Mouse (Mus musculus) megakaryocyte, embryonic 14.5 days (primary cell): ENCODE results near the gene Gm266. TPM values are rescaled to one million over a fixed set of nuclear protein-coding genes. Genes with fewer than 3 reads are reported as not detected.

Source experiments
- H3K27me3 ChIP-seq: replicated peaks from 2 replicates; pipeline ENCODE3; 2012; ENCODE audit warnings: inconsistent platforms
- H3K36me3 ChIP-seq: replicated peaks from 2 replicates; pipeline ENCODE3; 2012; ENCODE audit warnings: low read length, inconsistent platforms, mixed read lengths
- H3K4me1 ChIP-seq: 2 replicates; pipeline ENCODE4 v1.6.1; 2012; ENCODE audit warnings: inconsistent platforms
- H3K4me3 ChIP-seq: replicated peaks from 2 replicates; pipeline ENCODE3; 2012; ENCODE audit warnings: moderate library complexity, mild to moderate bottlenecking, inconsistent platforms
- H3K9me3 ChIP-seq: 2 replicates; pipeline ENCODE4 v1.6.1; 2012; ENCODE audit warnings: inconsistent platforms
- FLI1 ChIP-seq: IDR thresholded peaks from 2 replicates; pipeline ENCODE4 v1.6.1; 2012; ENCODE audit warnings: low read length, inconsistent platforms, mixed read lengths
- GATA1 ChIP-seq: IDR thresholded peaks from 3 replicates; pipeline ENCODE4 v1.6.1; 2012; ENCODE audit warnings: mixed read lengths, low read length, inconsistent platforms, borderline replicate concordance
- polyA plus RNA-seq: library from polyadenylated mRNA; stranded (reverse); fragments of >175 nt; gene quantifications from 2 replicates; pipeline ENCODE4 v1.2.3, GENCODE M21; 2012; ENCODE audit warnings: low replicate concordance; ENCODE audit not compliant: insufficient read depth

Gene Gm266
- polyA plus RNA-seq, 1 experiment, result 0.22 TPM

DNA sequence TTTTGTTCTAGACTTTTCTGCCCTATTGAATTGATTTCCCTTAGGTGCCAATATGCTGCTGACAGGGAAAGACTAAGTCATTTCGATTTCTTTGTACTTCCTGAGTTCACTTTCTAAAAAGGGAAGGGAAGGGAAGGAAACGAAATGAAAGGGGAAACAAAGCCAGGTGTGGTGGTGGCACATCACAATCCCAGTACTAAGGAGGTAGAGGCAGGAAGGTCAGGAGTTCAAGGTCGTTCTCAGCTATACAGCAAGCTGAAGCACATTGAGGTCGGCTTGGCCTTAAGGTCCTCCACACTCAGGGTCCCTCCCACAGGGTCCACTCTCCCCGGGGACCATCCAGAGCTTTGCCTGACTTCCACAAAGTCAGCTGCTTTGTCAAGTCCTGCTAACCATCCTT lies 17.9 kb upstream of the Gm266 start:
- Histone ChIP-seq H3K4me1 (peaks cover 35% of the 10 kb centered on the region), H3K27me3 (peaks cover 33% of the 10 kb centered on the region), H3K9me3 (peaks cover 18% of the 10 kb centered on the region), H3K36me3 (peaks cover 4% of the 10 kb centered on the region), H3K4me3 (peak overlapping the region; percentile 69)
- TF ChIP-seq FLI1, result no peak
- no peak for TF ChIP-seq GATA1

DNA sequence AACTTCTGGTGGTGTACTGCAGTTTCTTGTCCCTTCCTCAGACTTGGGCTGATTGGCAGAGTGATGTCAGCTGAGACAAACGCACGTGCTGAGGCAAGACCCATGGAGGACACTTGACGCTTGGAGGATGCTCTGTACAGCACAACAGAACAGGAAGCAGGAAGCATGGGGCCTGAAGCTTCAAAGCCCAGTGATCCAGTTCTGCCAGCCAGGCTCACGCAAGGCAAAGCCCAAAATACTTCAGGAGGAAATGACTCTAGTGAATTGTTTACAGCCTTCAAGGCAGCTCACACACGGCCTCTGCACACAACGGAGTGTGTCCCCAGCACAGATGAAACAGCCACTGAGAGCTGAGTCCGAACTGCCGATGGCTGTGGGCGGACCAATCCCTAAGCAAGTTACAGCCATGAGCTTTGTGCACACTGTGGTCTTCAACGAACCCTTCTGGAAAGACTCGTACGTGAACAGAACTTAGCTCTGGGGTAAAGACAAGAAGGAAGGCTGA lies 17.5 kb upstream of the Gm266 start:
- Histone ChIP-seq H3K4me1 (peaks cover 35% of the 10 kb centered on the region), H3K4me3 (peak overlapping the region; percentile 81), H3K36me3 (peaks cover 4% of the 10 kb centered on the region), H3K9me3 (peaks cover 18% of the 10 kb centered on the region), H3K27me3 (peaks cover 34% of the 10 kb centered on the region)
- no peak for TF ChIP-seq FLI1
- TF ChIP-seq GATA1, result no peak

DNA sequence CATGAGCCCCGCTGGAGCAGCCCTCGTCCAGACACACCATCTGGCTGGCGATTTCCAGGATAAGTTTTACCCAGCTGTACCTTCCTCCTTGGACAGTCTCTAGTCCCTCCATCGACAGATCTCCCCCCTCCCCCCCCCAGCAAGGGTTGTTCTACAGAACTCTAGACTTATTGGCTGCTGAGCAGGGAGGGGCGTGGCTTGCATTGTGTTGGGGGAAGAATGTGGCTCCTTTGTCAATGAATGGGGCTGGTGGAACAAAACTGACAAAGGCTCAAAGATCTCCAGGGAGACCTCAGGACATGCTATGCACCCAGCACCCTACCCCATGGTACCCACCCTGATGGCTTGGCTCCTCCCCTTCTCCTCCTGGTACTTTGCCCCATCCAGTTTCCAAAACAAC lies 15.1 kb upstream of the Gm266 start:
- H3K27me3 ChIP-seq, result peaks cover 33% of the 10 kb centered on the region
- H3K4me3 ChIP-seq, result no peak overlapping the region
- TF ChIP-seq GATA1 (no peak), FLI1 (no peak)
- peaks cover 4% of the 10 kb centered on the region for H3K36me3 ChIP-seq
- peaks cover 22% of the 10 kb centered on the region for H3K9me3 ChIP-seq
- H3K4me1 ChIP-seq, result peaks cover 35% of the 10 kb centered on the region

DNA sequence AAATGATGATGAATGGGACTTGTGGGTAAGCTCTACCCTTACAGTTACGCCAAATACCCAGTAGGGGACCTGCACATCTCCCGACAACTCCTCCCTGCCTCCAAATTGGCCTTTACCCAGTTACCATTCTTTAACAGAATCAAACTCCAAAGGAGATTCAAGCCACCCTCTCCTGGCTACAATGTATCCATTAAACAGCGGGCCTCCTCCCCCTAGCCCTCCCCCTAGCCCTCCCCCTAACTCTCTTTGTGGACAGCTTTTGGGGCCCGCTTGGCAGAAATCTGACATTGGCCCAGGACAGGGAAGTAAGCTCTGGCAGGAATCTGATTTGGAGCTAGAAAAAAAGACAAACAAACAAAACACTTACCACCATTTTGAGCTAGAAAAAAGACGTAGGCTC lies 14.0 kb upstream of the Gm266 start:
- TF ChIP-seq FLI1 (no peak), GATA1 (no peak)
- Histone ChIP-seq H3K36me3 (peaks cover 4% of the 10 kb centered on the region), H3K4me3 (no peak overlapping the region), H3K9me3 (peaks cover 22% of the 10 kb centered on the region), H3K27me3 (peaks cover 39% of the 10 kb centered on the region), H3K4me1 (peaks cover 34% of the 10 kb centered on the region)

DNA sequence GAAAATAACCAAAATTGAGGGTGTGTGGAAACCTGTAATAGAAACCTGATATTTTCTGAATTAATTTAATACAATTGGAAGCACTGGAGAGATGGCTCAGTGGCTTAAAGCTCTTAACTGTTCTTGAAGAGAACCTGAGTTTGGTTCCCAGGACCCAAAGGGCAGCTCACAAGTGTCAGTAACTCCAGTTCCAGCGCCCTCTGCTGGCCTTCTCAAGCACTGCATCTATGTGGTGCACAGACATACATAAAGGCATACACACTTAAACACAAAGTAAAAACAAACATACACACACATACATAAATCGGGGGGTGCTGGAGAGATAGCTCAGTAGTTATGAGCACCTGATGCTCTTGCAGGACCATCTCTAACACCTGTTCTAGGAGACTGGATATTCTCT lies 11.5 kb upstream of the Gm266 start:
- TF ChIP-seq GATA1 (no peak), FLI1 (no peak)
- H3K4me3 ChIP-seq, result no peak overlapping the region
- peaks cover 14% of the 10 kb centered on the region for H3K4me1 ChIP-seq
- H3K9me3 ChIP-seq, result peaks cover 22% of the 10 kb centered on the region
- H3K36me3 ChIP-seq, result no peaks in the 10 kb centered on the region
- peaks cover 43% of the 10 kb centered on the region for H3K27me3 ChIP-seq

DNA sequence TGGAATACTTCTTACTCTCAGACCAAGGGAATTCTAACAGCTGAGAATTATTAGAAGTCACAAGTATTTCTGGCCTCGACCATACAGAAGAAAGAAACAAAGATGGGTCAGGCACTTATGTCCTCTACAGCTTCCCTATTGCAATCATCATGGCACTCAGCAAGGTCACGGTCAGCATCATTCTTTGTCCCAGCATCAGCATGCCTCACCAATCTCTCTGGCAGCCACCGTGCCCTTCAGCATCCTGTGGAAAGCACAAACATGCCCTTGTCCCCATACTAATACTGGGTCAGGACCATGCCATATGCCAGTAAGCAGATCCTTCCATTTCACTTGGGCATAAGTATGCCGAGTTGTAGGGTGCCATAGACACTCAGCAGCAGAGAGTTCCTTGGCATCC lies 9.3 kb upstream of the Gm266 start:
- Histone ChIP-seq H3K36me3 (no peaks in the 10 kb centered on the region), H3K4me3 (peak overlapping the region; percentile 42), H3K9me3 (peaks cover 21% of the 10 kb centered on the region), H3K27me3 (peaks cover 48% of the 10 kb centered on the region), H3K4me1 (peaks cover 9% of the 10 kb centered on the region)
- TF ChIP-seq GATA1 (no peak), FLI1 (no peak)

DNA sequence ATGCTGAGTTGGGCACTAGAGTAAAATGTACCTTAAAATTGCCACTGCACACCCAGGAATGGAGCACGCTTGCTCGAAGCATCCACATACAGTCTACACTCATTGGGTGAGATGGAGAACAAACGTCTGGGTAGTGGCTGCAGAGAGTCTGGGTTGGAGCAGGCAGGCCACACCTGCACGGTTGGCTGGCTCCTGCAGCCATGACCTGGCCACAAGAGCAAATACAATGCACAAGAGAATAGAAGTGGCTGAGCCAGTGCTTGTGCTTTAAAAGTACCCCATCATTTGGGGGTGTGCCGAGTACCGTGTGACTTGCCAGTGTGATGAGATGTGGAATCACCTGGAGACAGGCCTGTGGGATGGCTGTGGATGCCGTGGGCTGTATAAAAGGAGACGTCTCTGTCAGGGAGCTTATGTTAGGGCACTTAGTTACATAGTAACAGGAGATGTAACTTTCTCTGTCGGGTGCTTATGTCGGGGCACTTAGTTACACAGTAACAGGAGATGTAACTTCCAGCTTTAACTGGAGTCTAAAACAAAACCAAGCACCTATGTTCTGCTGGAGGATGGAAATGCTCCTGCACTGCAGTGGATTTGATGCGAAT lies 3.7 kb upstream of the Gm266 start:
- Histone ChIP-seq H3K4me3 (no peak overlapping the region), H3K4me1 (peaks cover 27% of the 10 kb centered on the region), H3K27me3 (peaks cover 84% of the 10 kb centered on the region), H3K36me3 (no peaks in the 10 kb centered on the region), H3K9me3 (peaks cover 18% of the 10 kb centered on the region)
- TF ChIP-seq GATA1, result no peak
- TF ChIP-seq FLI1, result no peak

DNA sequence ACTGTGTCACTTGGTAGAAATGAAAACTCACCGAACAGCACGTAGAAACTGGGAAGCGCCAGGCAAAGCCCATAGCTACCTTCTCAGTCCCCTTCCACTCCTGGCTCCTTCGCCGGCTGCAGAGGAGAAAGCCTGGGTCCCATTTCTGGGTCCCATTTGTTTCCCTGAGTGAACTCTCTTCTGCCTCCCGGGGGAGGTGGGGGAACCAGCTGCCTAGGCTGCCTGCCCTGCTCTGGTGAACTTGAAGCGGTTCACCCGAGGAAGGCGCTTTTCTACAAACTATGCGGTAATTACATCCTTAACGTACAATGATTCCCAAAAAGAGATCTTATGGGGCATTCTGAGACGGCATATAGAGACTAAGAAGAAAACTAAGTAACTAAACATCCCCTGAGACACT lies 832 bp upstream of the Gm266 start:
- no peak for TF ChIP-seq GATA1
- TF ChIP-seq FLI1, result no peak
- Histone ChIP-seq H3K4me1 (peaks cover 27% of the 10 kb centered on the region), H3K9me3 (0 out of 2 replicates have a peak, but pooled peaks cover under 1% of the 10 kb centered on the region), H3K27me3 (peaks cover 88% of the 10 kb centered on the region), H3K4me3 (peak overlapping the region; percentile 89), H3K36me3 (no peaks in the 10 kb centered on the region)

DNA sequence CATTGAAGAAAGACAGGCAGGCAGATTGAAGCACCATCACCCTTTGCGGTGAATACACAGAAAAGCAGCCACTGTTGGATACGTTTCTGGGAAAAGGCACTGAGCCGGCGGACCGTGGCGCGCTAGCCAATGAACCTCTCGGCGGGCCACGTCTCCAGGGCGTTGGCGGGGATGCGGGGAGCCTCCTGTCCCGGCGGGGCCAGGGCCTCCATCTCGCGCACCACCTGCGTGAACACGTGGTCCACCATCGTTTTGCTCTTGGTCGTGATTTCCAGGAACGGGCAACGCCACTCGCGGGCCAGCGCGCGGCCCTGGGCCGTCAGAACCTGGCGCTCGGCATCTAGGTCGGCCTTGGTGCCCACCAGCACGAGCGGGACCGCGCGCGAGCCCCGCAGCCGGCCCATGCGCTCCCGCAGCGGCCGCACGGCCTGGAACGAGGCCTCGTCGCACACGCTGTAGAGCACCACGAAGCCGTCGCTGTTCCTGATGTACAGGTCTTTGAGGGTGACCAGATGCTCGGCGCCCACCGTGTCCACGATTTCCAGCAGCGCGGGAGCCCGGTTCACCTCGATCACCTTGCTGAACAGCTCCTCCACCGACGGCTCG lies 474 bp downstream of the Gm266 start:
- no peaks in the 10 kb centered on the region for H3K9me3 ChIP-seq
- H3K36me3 ChIP-seq, result no peaks in the 10 kb centered on the region
- peaks cover 90% of the 10 kb centered on the region for H3K27me3 ChIP-seq
- peaks cover 39% of the 10 kb centered on the region for H3K4me1 ChIP-seq
- H3K4me3 ChIP-seq, result peak overlapping the region; percentile 89
- TF ChIP-seq FLI1 (no peak), GATA1 (no peak)

DNA sequence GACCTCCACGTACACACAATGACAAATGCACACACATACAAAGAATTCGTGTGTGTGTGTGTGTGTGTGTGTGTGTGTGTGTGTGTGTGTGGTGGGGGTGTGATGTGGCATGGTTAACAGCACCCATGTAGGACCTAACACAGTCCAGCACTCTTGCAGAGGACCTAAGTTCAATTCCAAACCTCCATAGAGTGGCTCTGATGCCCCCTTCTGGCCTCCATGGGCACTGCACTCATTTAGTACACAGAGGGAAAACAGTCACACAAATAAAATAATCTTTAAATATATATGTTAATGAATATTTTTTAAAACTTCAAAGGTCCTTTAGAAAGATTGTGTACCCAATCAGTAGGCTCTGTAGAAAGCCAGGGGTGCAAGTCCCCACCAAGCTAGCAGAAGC lies 5.7 kb downstream of the Gm266 start:
- peaks cover 78% of the 10 kb centered on the region for H3K27me3 ChIP-seq
- peaks cover 23% of the 10 kb centered on the region for H3K9me3 ChIP-seq

More for the DNA sequence above, 5.7 kb downstream of the Gm266 start:
- peaks cover 27% of the 10 kb centered on the region for H3K4me1 ChIP-seq
- no peaks in the 10 kb centered on the region for H3K36me3 ChIP-seq
- no peak overlapping the region for H3K4me3 ChIP-seq
- TF ChIP-seq FLI1, result no peak
- no peak for TF ChIP-seq GATA1
